Comparison of ENCODE assay signal across 20 mouse cellular contexts in genomic region chr14:38062271-38062670, GRCm38 (mm10).
"Had no signal": no experiment of that assay in that cellular context is flagged by ENCODE, and none has a peak within 500 bp of the region (broad histone marks: within the 10 kb centered on the region; RNA-seq: fewer than 3 reads in every experiment).

No protein-coding gene starts in this region.

- DNase-seq: kidney, adult 11 months; kidney, adult 8-10 months; kidney, postnatal 10 days; kidney, postnatal 36 days; liver; lung, adult 18-20 months; lung, postnatal 10 days; lung, postnatal 36 days; thymus, adult 2 months; thymus, postnatal 14 days had no signal

- H3K9ac ChIP-seq: intestine, embryonic 15.5 days; kidney, embryonic 15.5 days; limb, embryonic 13.5 days; liver, embryonic 12.5 days; liver, embryonic 15.5 days; lung, embryonic 15.5 days; midbrain, embryonic 13.5 days had no signal

- ATAC-seq: intestine, embryonic 15.5 days; liver, embryonic 12.5 days; midbrain, embryonic 13.5 days had no signal

- H3K27ac ChIP-seq: intestine, embryonic 15.5 days; kidney, embryonic 15.5 days; limb, embryonic 10.5 days; limb, embryonic 13.5 days; liver, embryonic 12.5 days; liver, embryonic 15.5 days; lung, embryonic 15.5 days; midbrain, embryonic 10.5 days; midbrain, embryonic 13.5 days had no signal

- H3K36me3 ChIP-seq: intestine, embryonic 15.5 days; kidney, embryonic 15.5 days; limb, embryonic 10.5 days; limb, embryonic 13.5 days; liver, embryonic 12.5 days; liver, embryonic 15.5 days; lung, embryonic 15.5 days; midbrain, embryonic 10.5 days; midbrain, embryonic 13.5 days had no signal

- H3K4me1 ChIP-seq: intestine, embryonic 15.5 days; kidney, embryonic 15.5 days; limb, embryonic 10.5 days; limb, embryonic 13.5 days; liver, embryonic 12.5 days; liver, embryonic 15.5 days; lung, embryonic 15.5 days; megakaryocyte, embryonic 14.5 days; midbrain, embryonic 10.5 days; midbrain, embryonic 13.5 days had no signal

- H3K4me3 ChIP-seq: intestine, embryonic 15.5 days; kidney, embryonic 15.5 days; limb, embryonic 10.5 days; limb, embryonic 13.5 days; liver, embryonic 12.5 days; liver, embryonic 15.5 days; lung, embryonic 15.5 days; megakaryocyte, embryonic 14.5 days; midbrain, embryonic 10.5 days; midbrain, embryonic 13.5 days had no signal

- H3K9me3 ChIP-seq: intestine, embryonic 15.5 days; kidney, embryonic 15.5 days; limb, embryonic 10.5 days; limb, embryonic 13.5 days; liver, embryonic 12.5 days; liver, embryonic 15.5 days; lung, embryonic 15.5 days; midbrain, embryonic 10.5 days; midbrain, embryonic 13.5 days had no signal

- H3K4me2 ChIP-seq: intestine, embryonic 15.5 days; kidney, embryonic 15.5 days; limb, embryonic 13.5 days; liver, embryonic 12.5 days; liver, embryonic 15.5 days; lung, embryonic 15.5 days; midbrain, embryonic 13.5 days had no signal

- H3K27me3 ChIP-seq: intestine, embryonic 15.5 days; kidney, embryonic 15.5 days; limb, embryonic 13.5 days; liver, embryonic 12.5 days; liver, embryonic 15.5 days; lung, embryonic 15.5 days; megakaryocyte, embryonic 14.5 days; midbrain, embryonic 13.5 days had no signal
